Mouse (Mus musculus) urinary bladder, postnatal 0 days (tissue): ENCODE data around the gene Try4. TPM values are rescaled to one million over a fixed set of nuclear protein-coding genes. Genes with fewer than 3 reads are reported as not detected.

Source experiments
- polyA plus RNA-seq: library from polyadenylated mRNA; unstranded; fragments of >200 nt; fragmentation: Nextera tagmentation; extraction: Ambion mirVana; gene quantifications from 2 replicates; pipeline ENCODE4 v1.2.1, GENCODE M21; 2015

Try4 gene
- polyA plus RNA-seq: not detected in 2 replicates

DNA sequence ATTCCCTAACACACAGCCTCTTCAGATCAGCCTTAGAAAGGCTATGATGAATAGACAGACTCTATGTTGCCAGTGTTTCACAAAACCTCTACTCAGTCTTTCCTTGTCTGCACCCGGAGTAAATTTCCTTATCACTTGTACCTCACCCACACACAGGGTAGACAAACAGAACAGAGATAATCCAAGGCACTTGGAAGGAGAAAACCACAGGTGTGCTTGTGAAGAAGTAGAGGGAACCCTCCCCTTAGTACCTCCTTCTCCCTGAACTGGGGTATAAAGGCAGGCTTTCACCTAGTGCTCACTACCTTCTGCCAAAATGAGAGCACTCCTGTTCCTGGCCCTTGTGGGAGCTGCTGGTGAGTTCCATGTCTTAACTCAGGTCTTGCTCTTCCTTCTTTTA, at the start of gene Try4:
Gene Try4 (plus strand): TSS at position 301 of the 400 bp plus-strand sequence.

DNA sequence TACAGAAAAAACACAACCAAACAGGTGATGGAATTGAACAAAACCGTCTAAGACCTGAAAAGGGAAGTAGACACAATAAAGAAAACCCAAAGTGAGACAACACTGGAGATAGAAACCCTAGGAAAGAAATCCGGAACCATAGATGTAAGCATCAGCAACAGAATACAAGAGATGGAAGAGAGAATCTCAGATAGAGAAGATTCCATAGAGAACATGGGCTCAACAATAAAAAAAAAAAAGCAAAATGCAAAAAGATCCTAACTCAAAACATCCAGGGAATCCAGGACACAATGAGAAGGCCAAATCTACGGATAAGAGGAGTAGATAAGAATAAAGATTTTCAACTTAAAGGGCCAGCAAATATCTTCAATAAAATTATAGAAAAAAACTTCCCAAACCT, 14.7 kb downstream of the Try4 start, which contains the start of gene Try5:
Gene Try5 (minus strand): TSS at position 101 of the 400 bp plus-strand sequence.

DNA sequence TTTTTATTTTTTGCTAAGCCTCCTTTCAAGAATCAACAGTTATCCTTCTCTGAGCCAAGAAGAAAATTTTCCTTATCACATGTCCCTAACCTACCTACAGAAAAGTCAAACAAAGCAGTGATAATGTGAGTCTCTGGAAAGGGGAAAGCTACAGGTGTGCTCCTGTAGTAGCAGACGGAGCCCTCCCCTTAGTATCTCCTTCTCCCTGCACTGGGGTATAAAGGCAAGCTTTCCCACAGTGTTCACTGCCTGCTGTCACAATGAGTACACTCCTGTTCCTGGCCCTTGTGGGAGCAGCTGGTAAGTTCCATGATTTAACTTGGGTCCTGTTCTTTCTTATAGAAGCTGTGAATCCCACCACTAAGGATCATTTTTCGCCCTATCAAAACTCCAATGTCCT, 51.9 kb downstream of the Try4 start, which contains the start of gene Try10:
Gene Try10 (plus strand): TSS at position 174 of the 400 bp plus-strand sequence.

Other genes with a start within 250 kb of the Try4 start
- not detected in 2 replicates for gene Try5, start 14.6 kb downstream of the Try4 start, polyA plus RNA-seq
- gene Try10, start 51.8 kb downstream of the Try4 start, polyA plus RNA-seq: not detected in 2 replicates
- gene Prss3, start 75.4 kb downstream of the Try4 start, polyA plus RNA-seq: not detected in 2 replicates
- not detected in 2 replicates for gene Gm5771, start 90.1 kb downstream of the Try4 start, polyA plus RNA-seq
- not detected in 2 replicates for gene Gm10334, start 143.9 kb downstream of the Try4 start, polyA plus RNA-seq
- gene Prss1, start 156.7 kb downstream of the Try4 start, polyA plus RNA-seq: not detected in 2 replicates
- gene Prss2, start 219.5 kb downstream of the Try4 start, polyA plus RNA-seq: not detected in 2 replicates